Mouse (Mus musculus) skeletal muscle tissue, adult 2 months (tissue): Measurements from ENCODE around the gene Atp6v1fnb.
A peak's percentile ranks its signal among the peaks of the same experiment; 100 is the strongest.

Experiments used
- DNase-seq: peaks from one replicate; pipeline ENCODE4 v3.0.0-alpha.2; 2012; ENCODE audit warnings: low read depth, low spot score

The Atp6v1fnb gene

DNA sequence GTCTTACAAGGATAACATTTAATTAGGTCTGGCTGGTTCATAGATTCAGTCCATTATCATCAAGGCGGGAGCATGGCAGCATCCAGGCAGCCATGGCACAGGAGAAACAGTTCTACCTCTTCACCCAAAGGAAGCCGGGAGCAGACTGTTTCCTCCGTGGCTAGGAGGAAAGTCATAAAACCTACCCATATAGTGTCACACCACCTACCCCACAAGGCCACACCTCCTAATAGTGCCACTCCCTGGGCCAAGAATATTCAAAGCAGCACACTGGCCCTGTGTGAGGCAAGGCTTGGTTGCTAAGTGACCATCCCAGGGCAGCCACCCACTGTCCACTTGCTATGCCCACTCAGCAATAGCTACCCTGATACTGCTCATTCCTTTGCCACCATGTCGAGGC, at the start of gene Atp6v1fnb:
Atp6v1fnb (plus strand) TSS at position 301 of the 400 bp plus-strand sequence.
- DNase-seq, result no peak

DNA sequence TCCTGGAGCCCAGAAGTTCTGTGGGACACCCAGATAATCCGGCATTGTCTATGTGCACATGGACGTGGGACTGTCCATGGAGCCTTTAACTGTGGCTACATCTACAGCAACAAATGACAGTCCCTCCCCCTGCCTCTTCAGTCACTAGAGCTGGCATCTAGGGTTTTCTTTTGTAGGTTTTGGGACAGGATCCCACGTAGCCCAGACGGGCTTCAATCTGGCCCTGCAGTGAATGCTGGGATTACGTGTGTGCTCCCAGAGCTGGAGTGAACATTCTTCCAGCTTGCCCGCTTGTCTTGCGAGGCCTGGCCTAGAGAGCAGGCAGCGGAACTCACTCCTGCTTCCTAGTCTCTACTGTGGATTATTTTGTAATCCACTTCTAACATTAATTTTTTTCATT, 46.1 kb upstream of the Atp6v1fnb start:
- DNase-seq, result no peak

DNA sequence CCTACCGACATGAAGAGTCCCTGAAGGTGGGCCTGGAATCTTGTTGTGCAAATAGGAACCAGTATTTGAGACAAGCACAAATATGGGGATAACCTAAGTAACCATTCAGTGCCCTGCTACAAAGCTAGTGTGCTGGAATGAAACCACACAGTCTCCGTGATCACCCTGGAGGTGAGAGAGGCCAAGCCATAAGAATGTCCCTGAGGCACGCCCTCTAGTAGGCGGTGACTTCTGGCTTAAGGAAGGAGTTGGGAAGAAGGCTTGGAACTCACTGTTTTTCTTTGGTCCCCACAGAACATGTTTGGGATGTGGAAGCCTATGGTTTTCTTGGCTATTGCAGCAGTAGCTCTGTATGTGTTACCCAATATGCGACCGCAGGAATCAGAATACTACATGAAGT, 44.9 kb upstream of the Atp6v1fnb start:
- no peak for DNase-seq

DNA sequence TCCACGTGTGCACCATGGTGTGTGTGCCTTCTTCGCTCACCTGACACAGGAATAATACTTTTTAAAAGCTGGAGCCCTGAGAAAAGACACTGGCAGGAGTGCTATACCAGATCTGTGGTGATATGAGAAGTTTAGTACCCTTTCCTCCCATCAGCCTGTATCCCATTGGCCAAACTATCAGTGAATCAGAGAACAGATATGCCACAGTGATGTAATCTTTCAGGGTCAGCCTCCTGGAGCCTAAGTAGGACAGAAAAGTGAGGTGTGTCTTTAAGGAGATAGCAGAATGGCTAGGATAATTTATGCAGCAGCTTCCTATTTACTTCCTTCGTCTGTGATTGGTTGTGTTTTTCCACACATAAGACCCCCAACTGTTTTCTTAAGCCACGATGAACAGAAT, 43.1 kb upstream of the Atp6v1fnb start:
- no peak for DNase-seq

DNA sequence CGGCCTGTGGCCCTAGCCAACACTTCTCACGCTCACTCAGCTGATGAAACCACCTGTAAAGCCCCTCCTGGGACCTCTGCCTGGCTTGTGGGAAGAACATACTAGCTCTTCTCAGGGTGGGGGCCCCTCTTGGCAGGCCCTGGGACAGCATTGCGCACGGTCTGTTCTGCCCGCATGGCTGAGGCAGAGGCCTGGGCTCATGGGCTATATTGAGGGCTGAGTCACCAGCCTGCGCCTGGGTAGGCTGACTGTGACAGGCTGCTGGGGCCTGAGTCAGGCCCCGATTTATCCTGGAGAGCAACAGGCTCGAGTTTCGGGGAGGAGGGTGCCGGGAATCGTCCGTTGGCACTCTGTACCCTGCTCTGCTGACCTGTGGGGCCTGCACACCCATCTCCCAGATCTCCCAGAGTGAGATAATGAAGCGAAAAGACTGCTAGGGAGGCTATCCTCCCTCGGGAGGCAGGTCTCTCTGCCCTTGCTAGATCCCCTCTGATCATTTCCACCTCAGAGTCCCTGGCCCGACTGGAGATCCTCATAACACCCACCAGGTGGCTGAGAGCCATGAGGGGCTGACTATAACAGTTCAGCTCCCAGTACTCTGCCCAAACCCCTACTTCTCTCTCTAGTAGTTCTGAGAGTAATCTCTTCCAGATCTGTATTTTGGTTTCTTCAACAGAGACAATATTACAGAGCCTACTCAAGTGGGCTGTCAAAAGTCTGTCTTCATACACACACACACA, 40.4 kb upstream of the Atp6v1fnb start:
- DNase-seq, result peak; percentile 94

DNA sequence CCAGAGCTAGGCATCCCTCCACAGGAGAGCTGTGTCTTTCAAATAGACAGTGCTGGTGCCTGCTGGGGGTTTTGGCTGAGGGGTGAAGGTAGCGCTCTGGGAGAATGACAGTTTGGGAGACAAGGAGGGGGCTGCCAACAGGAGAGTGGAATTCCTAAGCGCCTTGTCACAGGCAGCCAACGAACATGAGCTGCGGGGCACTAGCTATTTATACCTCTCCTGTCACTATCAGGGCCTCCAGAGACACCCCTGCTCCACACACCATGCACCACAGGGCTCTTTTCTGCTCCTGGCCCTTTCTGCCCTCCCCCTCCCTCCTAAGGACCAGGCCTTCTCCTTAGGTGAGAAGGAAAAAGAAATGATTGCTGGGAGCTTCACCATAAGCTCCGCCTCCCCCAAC, 39.8 kb upstream of the Atp6v1fnb start:
- peak; percentile 89 for DNase-seq

DNA sequence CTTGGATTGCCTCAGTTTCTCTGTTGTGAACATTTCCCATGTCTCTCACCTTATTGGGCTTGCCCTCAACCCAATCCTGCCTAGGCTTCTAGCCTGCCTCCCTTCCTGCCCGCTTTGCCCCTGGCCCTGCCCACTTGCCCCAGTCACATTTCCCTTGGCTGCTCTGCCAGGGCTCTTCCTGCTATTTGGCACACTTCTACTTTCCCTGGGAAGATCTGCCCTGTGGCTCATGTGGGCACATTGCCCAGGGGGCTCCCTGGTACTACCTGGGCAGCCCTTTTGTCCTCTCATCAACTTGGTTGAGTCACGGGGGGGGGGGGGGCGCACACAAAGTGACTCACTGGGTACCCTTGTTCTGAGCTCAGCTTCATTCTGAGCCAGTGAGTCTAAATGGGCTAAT, 39.1 kb upstream of the Atp6v1fnb start:
- peak; percentile 53 for DNase-seq

DNA sequence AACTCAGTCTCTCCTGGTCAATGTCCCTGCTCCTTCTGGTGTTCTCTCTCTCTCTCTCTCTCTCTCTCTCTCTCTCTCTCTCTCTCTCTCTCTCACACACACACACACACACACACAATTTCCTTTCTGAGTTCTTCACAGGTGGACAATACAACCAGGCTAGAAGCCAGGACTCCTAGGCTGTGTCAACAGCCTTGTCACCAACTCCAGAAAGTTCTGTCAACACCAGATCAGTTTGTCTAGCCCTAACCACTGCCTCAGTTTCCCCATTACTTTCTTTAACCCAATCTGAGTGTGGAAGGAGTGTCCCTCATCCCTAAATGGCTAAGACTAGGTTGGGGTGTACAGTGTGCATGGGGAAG, 38.6 kb upstream of the Atp6v1fnb start:
- no peak for DNase-seq

DNA sequence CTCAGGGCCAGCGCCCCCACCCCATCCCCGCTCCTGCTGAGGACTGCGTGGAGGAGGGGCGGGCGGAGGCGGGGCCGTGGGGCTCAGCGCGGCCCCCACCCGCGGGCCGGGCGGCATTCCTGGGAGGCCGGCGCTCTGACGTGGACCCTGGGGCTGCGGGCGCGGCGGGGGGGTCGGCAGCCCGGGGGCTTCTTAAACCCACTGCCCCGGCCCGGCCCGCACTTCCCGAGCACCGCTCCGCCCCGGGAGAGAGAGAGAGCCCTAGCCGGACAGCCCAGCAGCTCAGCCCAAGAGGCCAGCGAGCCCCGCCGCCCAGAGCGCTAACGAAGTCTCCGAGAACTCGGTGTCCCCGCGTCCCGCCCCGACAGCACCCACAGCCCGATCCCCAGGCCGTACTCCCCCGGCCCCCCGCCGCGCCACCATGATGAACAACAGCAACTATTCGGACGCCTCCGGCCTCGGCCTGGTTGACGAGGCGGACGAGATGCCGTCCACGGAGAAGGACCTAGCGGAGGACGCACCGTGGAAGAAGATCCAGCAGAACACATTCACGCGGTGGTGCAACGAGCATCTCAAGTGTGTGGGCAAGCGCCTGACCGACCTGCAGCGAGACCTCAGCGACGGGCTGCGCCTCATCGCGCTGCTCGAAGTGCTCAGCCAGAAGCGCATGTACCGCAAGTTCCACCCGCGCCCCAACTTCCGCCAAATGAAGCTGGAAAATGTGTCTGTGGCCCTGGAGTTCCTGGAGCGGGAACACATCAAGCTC, 38.0 kb upstream of the Atp6v1fnb start, which contains the start of gene Flnc:
Flnc (plus strand) TSS at position 219 of the 766 bp plus-strand sequence.
- DNase-seq, result peak; percentile 64

DNA sequence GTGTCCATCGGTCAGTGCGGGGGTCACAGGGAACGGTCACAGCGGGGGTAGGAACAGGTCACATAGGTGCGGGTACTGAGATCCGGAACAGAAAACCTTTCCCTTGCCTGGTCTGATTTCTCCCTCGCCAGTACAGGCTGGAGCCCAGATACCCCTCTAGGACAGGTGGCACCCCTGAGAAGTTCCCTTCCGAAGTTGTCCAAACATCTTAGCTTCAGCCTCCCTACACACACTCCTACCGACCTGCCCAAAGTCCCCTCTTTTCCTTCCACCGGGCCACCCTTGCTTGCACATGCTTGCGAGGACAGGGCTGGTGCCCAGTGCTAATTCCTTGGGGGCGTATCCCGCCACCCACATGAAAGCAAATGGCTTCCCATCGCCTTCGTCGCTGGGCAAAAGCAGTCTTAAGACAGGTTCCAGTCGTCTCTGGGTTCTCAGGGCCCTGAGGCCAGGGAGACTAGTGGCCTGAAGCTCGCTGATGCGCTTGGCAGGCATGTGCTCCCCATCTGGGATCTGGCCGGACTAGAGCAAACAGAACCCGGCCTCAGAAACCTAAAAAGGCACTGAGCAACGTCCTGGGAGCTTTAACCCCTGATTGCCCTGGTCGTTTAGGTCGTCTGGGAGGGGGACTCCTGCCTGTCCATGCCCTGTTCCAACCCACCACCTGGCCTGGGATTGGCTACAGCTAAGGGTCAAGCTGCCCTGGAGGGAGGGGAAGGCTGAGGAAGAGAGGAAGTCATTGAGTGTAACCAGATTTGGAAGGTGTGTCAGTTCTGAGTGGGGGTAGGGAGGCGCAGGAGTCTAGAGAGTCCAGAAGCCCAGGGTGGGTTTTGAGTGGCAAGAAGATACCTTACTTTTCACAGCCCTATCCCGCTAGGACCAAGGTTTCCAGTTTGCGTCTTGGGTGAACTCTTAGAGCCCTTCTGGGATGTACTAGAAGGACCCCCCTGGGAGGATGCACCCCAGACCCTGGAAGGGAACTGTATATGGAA, 37.1 kb upstream of the Atp6v1fnb start:
- peak; percentile 92 for DNase-seq

DNA sequence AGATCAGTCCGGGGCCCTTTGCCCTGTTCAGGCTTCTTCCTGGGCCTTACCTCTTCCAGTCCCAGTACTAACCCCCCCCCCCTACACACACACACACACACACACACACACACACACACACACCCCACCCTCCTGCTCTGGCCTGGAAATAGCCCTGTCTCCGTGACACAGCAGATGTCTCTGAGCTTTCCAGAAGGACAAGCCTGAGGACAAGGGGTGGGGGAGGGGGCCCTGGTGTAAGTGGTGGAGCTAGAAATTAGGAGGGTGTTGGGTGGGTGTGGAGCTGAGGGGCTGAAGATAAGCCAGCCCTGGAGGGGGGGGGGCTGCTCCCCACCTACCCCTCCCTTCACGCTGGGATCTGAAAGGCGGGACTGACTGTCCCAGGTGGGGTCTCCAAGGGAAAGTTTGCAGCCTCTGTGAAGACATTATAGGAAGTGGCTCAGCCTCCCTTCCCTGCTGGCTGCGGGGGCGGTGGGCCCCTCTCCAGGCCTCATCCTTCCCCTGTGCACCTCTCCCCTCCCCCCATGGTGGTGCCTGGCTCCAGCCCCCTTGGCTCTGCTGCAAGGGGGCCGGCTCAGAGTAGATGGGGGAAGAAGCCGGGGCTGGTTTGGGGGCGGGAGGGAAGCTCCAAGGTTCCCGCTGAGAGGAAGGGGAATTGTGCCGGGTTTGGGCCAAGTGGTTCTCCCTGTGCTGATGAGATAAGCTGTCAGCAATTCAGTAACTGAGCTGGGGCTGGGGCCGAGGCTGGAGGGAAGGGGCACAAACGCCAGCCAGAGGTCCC, 36.1 kb upstream of the Atp6v1fnb start:
- peak; percentile 86 for DNase-seq

DNA sequence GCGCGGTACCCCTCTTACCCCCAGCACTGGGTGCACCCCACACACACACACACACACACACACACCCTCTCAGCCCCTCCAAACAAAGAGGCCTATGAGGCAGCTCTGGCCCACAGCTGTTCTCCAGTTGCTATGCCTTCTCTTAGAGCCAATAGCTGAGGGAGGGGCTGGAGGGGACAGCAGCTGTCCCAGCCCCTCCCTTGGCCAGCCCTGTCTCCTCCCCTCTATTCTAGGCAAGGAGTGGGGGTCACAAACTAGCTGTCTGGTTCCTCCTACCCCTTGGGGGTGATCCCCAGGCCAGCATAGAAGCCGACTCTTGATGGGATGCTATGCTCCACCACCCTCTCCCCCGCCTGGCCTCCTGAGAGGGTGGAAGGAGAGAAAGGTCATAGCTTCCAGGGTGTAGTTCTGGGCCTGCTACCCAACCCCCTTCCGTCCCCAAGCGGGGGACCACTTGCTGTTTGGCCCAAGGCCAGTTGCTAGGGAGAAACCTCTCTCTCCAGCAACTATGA, 35.2 kb upstream of the Atp6v1fnb start:
- DNase-seq, result peak; percentile 79

DNA sequence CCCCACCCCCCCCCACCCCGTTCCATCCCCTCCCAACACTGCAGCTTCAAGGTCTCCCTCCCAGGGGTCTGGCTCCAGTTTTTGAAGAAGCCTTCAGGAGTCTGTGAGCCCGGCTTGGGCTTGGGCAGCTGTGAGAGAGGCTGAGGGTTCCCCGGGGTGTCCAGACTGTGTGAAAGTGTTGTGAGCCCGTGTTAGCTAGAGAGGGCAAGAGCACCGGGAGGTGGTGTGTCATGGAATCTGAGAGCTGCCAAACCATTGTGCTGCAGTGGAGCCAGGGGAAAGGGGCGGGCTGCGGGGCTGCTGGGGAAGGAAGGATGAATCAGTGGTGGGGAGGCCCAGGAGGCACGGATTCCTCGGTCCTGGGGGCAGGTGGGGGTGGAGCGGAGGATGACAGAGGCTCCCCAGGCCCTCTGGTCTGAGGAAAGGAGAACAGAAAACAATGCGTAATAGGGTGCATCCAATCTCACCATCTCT, 34.7 kb upstream of the Atp6v1fnb start:
- peak; percentile 74 for DNase-seq

DNA sequence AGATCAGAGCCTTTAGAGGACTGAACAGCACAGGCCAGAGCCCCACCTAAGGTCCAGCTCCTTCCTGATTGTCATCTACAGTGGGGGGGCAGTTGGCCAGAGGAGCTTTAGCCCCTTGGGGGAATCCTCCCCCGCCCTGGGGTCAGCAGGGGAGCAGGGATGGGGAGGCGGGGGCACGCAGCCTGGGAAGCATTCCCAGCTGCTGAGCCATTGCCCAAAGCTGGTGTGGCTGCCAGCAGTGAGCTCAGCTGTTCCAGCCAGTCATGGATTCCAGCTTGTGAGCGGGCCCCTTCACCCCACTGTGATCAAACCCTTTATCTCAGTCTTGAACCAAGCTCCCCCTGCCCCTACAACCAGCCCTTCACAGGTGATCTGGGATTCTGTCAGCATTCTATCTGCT, 32.0 kb upstream of the Atp6v1fnb start:
- DNase-seq, result peak; percentile 71

DNA sequence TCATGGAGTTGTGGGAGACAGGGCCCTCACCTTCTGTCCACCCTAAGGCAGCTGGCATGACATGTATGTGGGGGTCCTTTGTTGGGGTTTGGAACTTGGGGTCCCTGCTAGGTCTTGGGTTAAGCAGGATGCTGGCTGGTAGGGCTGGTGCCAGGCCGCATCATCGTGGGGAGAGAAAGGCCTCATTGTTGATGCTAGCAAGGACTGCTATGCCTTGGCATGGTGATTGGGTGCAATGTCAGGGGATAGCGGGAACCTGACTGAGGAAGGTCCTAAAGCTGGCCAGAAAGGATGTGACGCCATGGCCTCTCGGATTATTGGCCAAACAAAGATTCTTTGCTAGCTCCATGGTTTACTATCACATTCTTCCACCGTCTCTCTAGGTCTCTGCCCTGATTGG, 31.4 kb upstream of the Atp6v1fnb start:
- DNase-seq, result no peak

DNA sequence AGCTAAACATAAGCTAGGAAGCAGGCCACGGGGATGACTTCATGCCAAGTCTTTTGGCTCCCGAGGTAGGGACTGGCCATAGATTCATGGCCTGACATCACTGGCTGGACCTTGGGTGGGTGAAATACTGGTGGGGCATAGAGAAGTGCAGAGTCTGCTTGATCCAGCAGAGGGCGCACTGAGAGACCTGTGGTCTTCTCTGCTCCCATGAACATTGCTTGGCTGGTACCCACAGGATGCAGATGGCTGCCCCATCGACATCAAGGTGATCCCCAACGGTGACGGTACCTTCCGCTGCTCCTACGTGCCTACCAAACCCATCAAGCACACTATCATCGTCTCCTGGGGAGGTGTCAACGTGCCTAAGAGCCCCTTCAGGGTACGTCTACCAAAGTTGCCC, 26.5 kb upstream of the Atp6v1fnb start:
- DNase-seq, result no peak

DNA sequence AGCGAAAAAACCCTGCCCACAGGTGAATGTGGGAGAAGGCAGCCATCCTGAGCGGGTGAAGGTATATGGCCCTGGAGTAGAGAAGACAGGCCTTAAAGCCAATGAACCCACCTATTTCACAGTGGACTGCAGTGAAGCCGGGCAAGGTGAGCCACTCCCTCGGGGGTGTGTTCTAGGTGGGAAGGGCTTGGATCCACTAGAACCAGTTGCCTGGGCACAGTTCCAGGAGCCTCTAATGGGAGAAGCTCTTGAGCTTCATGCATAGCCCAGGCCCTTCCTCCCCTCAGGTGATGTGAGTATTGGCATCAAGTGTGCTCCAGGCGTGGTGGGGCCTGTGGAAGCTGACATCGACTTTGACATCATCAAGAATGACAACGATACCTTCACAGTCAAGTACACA, 25.9 kb upstream of the Atp6v1fnb start:
- no peak for DNase-seq

DNA sequence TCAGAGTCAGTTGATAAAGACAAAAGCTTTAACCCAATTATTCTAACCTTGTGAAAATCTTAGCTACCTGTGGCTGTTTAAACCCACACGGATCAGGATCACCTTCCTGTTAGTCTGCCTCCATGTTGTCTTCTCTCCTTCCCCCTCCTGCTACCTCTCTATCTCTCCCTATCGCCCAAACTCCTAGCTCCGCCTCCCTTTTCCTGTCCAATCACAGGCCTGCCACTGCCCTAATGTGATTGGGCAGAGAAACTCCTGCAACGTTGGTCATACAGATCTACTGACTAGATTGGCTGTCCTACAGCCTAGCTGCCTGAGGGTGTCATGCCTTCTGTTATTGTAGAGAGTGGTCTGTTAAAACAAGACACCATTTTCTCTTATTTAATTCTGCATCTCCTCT, 21.4 kb upstream of the Atp6v1fnb start:
- no peak for DNase-seq

DNA sequence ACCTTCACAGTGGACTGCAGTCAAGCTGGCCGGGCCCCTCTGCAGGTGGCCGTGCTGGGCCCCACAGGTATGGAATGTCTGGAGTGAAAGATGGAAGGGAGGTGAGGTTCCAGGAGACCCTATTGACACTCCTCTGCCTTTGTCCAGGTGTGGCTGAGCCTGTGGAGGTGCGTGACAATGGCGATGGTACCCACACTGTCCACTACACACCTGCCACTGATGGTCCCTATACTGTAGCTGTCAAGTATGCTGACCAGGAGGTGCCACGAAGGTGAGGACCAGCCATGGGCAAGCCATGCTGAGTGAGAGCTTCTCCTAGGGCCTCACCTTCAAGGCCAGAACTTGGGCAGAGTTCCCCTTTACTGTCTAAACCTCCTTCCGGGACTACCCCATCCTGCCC, 20.6 kb upstream of the Atp6v1fnb start:
- no peak for DNase-seq

DNA sequence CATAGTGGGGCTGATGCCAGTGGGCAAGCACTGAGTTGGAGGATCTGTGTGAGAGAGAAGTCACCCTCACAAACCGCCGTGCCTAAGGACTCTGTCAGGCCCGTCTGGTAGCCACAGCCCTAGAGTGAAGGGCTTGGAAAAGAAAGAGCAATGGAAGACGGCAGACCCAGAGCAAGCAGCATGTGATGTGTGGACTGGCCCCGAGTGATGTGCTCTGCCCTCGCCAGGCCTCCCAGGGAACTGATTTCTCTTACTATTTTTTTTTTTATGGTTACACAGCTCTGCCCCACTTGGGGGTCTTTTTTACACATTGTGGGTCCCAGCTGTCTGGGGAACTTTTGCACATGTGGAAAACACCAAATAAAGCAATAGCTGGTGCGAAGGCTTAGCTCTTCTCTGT, 9.7 kb upstream of the Atp6v1fnb start:
- no peak for DNase-seq

DNA sequence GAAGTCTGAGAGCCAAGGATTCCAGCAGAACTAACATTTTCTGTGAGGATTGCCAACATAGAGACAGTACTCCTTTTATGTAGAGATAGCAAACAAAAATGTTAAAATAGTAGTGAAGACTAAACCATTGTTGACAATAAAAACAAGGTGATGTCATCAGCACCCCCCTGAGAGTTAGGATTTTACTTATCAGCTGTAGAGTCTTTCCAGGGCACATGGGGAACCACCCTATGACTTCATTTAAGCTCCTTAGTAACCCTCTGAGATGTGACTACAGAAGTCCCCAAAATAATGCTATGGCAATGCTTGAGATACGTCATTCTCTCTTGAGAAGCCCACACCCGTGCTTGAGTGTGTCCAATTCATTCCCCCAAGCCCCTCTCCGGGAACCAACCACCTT, 7.8 kb upstream of the Atp6v1fnb start:
- peak; percentile 47 for DNase-seq
